Mouse (Mus musculus) liver, postnatal 0 days (tissue): Measurements from ENCODE around the gene Ppp1r11.

Experiments
- CTCF ChIP-seq: sonication (generic); IDR thresholded peaks from 2 replicates; pipeline ENCODE4 v1.5.1; 2016; ENCODE audit warnings: antibody characterized with exemption, low read depth
- EP300 ChIP-seq: IDR thresholded peaks from 2 replicates; pipeline ENCODE4 v1.6.1; 2016; ENCODE audit warnings: antibody characterized with exemption, low read depth, mild to moderate bottlenecking

DNA sequence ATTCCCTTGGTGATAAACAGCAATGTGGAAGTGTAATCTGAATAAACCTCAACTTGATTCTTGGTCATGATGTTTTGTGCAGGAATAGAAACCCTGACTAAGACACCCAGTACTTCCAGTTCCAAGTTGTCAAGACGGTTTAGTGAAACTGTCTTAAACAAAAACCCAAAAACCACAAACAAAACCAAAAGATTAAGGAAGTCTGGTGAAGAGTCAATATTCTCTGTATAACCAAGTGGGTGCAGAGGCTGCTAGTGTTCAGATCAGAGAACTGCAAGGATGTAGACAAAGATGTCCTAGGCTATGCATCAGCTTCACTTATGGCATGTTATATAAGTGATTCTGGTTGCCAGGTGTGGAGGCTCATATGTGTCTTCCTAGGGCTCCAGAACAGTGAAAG, 15.3 kb upstream of the Ppp1r11 start:
- no peak for TF ChIP-seq EP300
- no peak for TF ChIP-seq CTCF
